Mouse (Mus musculus): Measurements from ENCODE around the gene H2-M1. TPM values are rescaled to one million over a fixed set of nuclear protein-coding genes. Genes with fewer than 3 reads are reported as not detected.

Gene H2-M1
- total RNA-seq (2021), result not detected
- long read RNA-seq, experiment 1, result 0 reads
- long read RNA-seq, experiment 2, result 0 reads

GRCm38 (mm10) chr17:36672119-36672518, at the start of gene H2-M1:
TSS of gene H2-M1 (minus strand) at chr17:36672219.
- Histone ChIP-seq H3K4me3 (no peak within 1 kb of the TSS), H3K27ac (no peak within 1 kb of the TSS)
- no peak for DNase-seq (ENCODE audit: extremely low spot score in 1 of 2, low spot score in 2 of 2)
- intact Hi-C loops (cut with DNase I), result no loop called here
- no peak for TF ChIP-seq CTCF (IDR thresholded peaks at IDR 0.05)

- H3K27ac ChIP-seq, result no peak overlapping the region
- DNase-seq (ENCODE audit: extremely low spot score in 1 of 2, low spot score in 2 of 2), result no peak
- no peak overlapping the region for H3K4me3 ChIP-seq
- intact Hi-C loops (cut with DNase I), result no loop called here
- no peak for TF ChIP-seq CTCF (IDR thresholded peaks at IDR 0.05)
Observed at GRCm38 (mm10) chr17:36697693-36698092, 25.7 kb upstream of the H2-M1 start.

- intact Hi-C loops (cut with DNase I), result no loop called here
- Histone ChIP-seq H3K27ac (no peak within 1 kb of the TSS), H3K4me3 (no peak within 1 kb of the TSS)
- no peak for TF ChIP-seq CTCF (IDR thresholded peaks at IDR 0.05)
- DNase-seq (ENCODE audit: extremely low spot score in 1 of 2, low spot score in 2 of 2), result no peak
Observed at GRCm38 (mm10) chr17:36642566-36642965, 29.5 kb downstream of the H2-M1 start, which contains the start of gene H2-M9. TSS of gene H2-M9 (minus strand) at chr17:36642666.

Other genes with a start within 250 kb of the H2-M1 start
- not detected for gene H2-M10.4, start 209.9 kb downstream of the H2-M1 start, total RNA-seq (2021)
- not detected for gene H2-M11, start 125.1 kb downstream of the H2-M1 start, total RNA-seq (2021)
- not detected for gene H2-M9, start 29.6 kb downstream of the H2-M1 start, total RNA-seq (2021)
- gene H2-M10.5, start 100.7 kb upstream of the H2-M1 start, total RNA-seq (2021), result not detected
- gene H2-M10.6, start 140.0 kb upstream of the H2-M1 start, total RNA-seq (2021), result not detected
- gene Trim26, start 164.9 kb upstream of the H2-M1 start, total RNA-seq (2021), result 10 to 100 TPM; 18.6 to 22.7 TPM
- not detected for gene Trim15, start 195.0 kb upstream of the H2-M1 start, total RNA-seq (2021)
- gene Trim10, start 197.4 kb upstream of the H2-M1 start, total RNA-seq (2021), result not detected
- gene Trim40, start 217.9 kb upstream of the H2-M1 start, total RNA-seq (2021), result not detected
- gene Trim31, start 225.9 kb upstream of the H2-M1 start, total RNA-seq (2021), result not detected